Mouse (Mus musculus) lung, adult 2 months (tissue): ENCODE data around the gene Ndufs7.

ENCODE experiments used
- CTCF ChIP-seq: fragments of 200-500 bp; IDR thresholded peaks from 2 replicates; pipeline ENCODE4 v1.5.1; 2011; ENCODE audit warnings: mild to moderate bottlenecking, low read length, control low read depth; ENCODE audit not compliant: insufficient read depth
- POLR2A ChIP-seq: fragments of 200-500 bp; IDR thresholded peaks from 2 replicates; pipeline ENCODE4 v1.6.1; 2011; ENCODE audit warnings: low read depth, mild to moderate bottlenecking, control low read depth, low read length, borderline replicate concordance; ENCODE audit errors: extremely low read depth

DNA sequence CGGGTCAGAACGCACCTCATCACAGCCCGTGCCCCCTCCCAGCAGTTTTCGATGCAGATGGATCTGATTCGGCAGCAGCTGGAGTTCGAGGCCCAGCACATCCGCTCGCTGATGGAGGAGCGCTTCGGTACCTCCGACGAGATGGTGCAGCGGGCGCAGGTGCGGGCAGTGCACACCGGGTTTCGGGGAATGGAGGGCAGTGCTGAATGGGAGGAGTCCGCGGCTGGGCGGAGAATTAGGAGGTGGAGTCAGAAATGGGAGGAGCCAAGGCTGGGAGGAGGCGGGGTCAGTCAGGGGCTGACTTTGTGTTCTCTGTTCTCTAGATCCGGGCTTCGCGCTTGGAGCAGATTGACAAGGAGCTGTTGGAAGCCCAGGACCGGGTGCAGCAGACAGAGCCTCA is 55.9 kb downstream of the Ndufs7 start:
- no peak for TF ChIP-seq POLR2A
- TF ChIP-seq CTCF = no peak
